Mouse (Mus musculus) frontal cortex, postnatal 25 days (tissue): ENCODE results near the gene Smg9.

Experiments used
- DNase-seq, 2 experiments: peaks; one replicate each; pipeline ENCODE4 v3.0.0; 2022; ENCODE audit warnings: low spot score in 2 of 2

The Smg9 gene

GRCm38 (mm10) chr7:24441785-24442184, 42.4 kb downstream of the Smg9 start:
- DNase-seq: peak in 1 of 2 experiments; percentile 47

GRCm38 (mm10) chr7:24442313-24442712, 42.9 kb downstream of the Smg9 start:
- no peak for DNase-seq

GRCm38 (mm10) chr7:24445266-24445926, 46.0 kb downstream of the Smg9 start:
- DNase-seq: no peak

GRCm38 (mm10) chr7:24446697-24447340, 47.4 kb downstream of the Smg9 start:
- no peak for DNase-seq

GRCm38 (mm10) chr7:24448782-24449517, 49.5 kb downstream of the Smg9 start:
- DNase-seq: no peak

GRCm38 (mm10) chr7:24450585-24451017, 51.2 kb downstream of the Smg9 start:
- DNase-seq: no peak

GRCm38 (mm10) chr7:24451855-24452311, 52.5 kb downstream of the Smg9 start, which contains the start of gene Irgc1:
TSS of gene Irgc1 (minus strand) at chr7:24452297.
- no peak for DNase-seq

GRCm38 (mm10) chr7:24454199-24454598, 54.8 kb downstream of the Smg9 start:
- no peak for DNase-seq

- DNase-seq: no peak
These were observed 56.3 kb downstream of the Smg9 start for GRCm38 (mm10) chr7:24455726-24456125.

GRCm38 (mm10) chr7:24457726-24458370, 58.4 kb downstream of the Smg9 start:
- no peak for DNase-seq

GRCm38 (mm10) chr7:24459440-24459839, 60.0 kb downstream of the Smg9 start:
- DNase-seq: no peak

- no peak for DNase-seq
These were observed 60.4 kb downstream of the Smg9 start for GRCm38 (mm10) chr7:24459843-24460242.

GRCm38 (mm10) chr7:24461376-24462051, 62.1 kb downstream of the Smg9 start:
- DNase-seq: no peak

GRCm38 (mm10) chr7:24462388-24463319, 63.2 kb downstream of the Smg9 start, which contains the start of gene Plaur:
TSS of gene Plaur (plus strand) at chr7:24462484.
- no peak for DNase-seq

- DNase-seq: no peak
These were observed 67.4 kb downstream of the Smg9 start for GRCm38 (mm10) chr7:24466835-24467234.

GRCm38 (mm10) chr7:24467886-24468285, 68.5 kb downstream of the Smg9 start:
- DNase-seq: no peak

GRCm38 (mm10) chr7:24469126-24469525, 69.7 kb downstream of the Smg9 start:
- DNase-seq: no peak

- no peak for DNase-seq
These were observed 70.9 kb downstream of the Smg9 start for GRCm38 (mm10) chr7:24470356-24470755.
